Comparison of ENCODE assay signal across 20 mouse cellular contexts in genomic region chr5:147888313-147889297, GRCm38 (mm10). TPM values are rescaled to one million over a fixed set of nuclear protein-coding genes. Genes with fewer than 3 reads are reported as not detected.
DNase-seq lines count a peak whose midpoint lies in the region; ATAC-seq and TF ChIP-seq lines count a peak whose summit lies in the region.
"Had no signal": no experiment of that assay in that cellular context is flagged by ENCODE, and none has a peak within 500 bp of the region (broad histone marks: within the 10 kb centered on the region; RNA-seq: fewer than 3 reads in every experiment).

No protein-coding gene starts in this region.

- peaks cover 9% of the 10 kb centered on the region for H3K9me3 ChIP-seq in G1E (replicated peaks)
- H3K9me3 ChIP-seq in liver, embryonic 15.5 days (replicated peaks): no peaks in the 10 kb centered on the region
- no peaks in the 10 kb centered on the region for H3K9me3 ChIP-seq in hindbrain, embryonic 11.5 days (ENCODE audit: control insufficient read depth, low read length)
- H3K9me3 ChIP-seq in kidney, embryonic 16.5 days (ENCODE audit: low read length): no peaks in the 10 kb centered on the region
- H3K9me3 ChIP-seq: embryonic facial prominence, embryonic 10.5 days; forebrain, embryonic 15.5 days; heart, embryonic 13.5 days; midbrain, embryonic 12.5 days; neural tube, embryonic 15.5 days had no signal

- peak overlapping the region; percentile 77 for H3K27ac ChIP-seq in liver, embryonic 15.5 days (replicated peaks)
- no peak overlapping the region for H3K27ac ChIP-seq in hindbrain, embryonic 11.5 days (ENCODE audit: low read depth, low read length)
- no peak overlapping the region for H3K27ac ChIP-seq in kidney, embryonic 16.5 days (ENCODE audit: low read length)
- H3K27ac ChIP-seq: embryonic facial prominence, embryonic 10.5 days; forebrain, embryonic 15.5 days; heart, embryonic 13.5 days; midbrain, embryonic 12.5 days; neural tube, embryonic 15.5 days had no signal

- no peak overlapping the region for H3K9ac ChIP-seq in liver, embryonic 15.5 days
- no peak overlapping the region for H3K9ac ChIP-seq in hindbrain, embryonic 11.5 days (ENCODE audit: low read depth, low read length)
- H3K9ac ChIP-seq in kidney, embryonic 16.5 days (replicated peaks; ENCODE audit: low read length): no peak overlapping the region
- H3K9ac ChIP-seq: forebrain, embryonic 15.5 days; heart, embryonic 13.5 days; midbrain, embryonic 12.5 days; neural tube, embryonic 15.5 days had no signal

- TF ChIP-seq CTCF in G1E (IDR thresholded peaks at IDR 0.05; ENCODE audit: low read depth, low read length): no peak

- H3K36me3 ChIP-seq in G1E (replicated peaks): peaks cover 63% of the 10 kb centered on the region
- H3K36me3 ChIP-seq in liver, embryonic 15.5 days (replicated peaks): peaks cover 34% of the 10 kb centered on the region
- no peaks in the 10 kb centered on the region for H3K36me3 ChIP-seq in hindbrain, embryonic 11.5 days (ENCODE audit: control insufficient read depth, insufficient read depth, low read length)
- no peaks in the 10 kb centered on the region for H3K36me3 ChIP-seq in kidney, embryonic 16.5 days (ENCODE audit: insufficient read depth, low read length)
- H3K36me3 ChIP-seq: forebrain, embryonic 15.5 days had no signal

- DNase-seq in 416B (ENCODE audit: low read depth): peak; percentile 83
- DNase-seq in G1E (ENCODE audit: low spot score): peak; percentile 64
- no peak for DNase-seq in hindbrain, embryonic 11.5 days (ENCODE audit: low spot score)
- DNase-seq in cerebellum, postnatal 36 days: no peak
- DNase-seq: cerebellum, postnatal 14 days; gastrocnemius, postnatal 36 days; heart, postnatal 4 days; lung, postnatal 36 days; thymus, postnatal 14 days had no signal

- H3K4me1 ChIP-seq in G1E (ENCODE audit: insufficient read depth, low read depth, low read length): peaks cover 71% of the 10 kb centered on the region
- H3K4me1 ChIP-seq in liver, embryonic 15.5 days (replicated peaks): peaks cover 50% of the 10 kb centered on the region
- H3K4me1 ChIP-seq in hindbrain, embryonic 11.5 days (replicated peaks; ENCODE audit: control insufficient read depth, insufficient read depth, low read length): no peaks in the 10 kb centered on the region
- H3K4me1 ChIP-seq in kidney, embryonic 16.5 days (ENCODE audit: insufficient read depth, low read length): no peaks in the 10 kb centered on the region

- peak overlapping the region; percentile 41 for H3K4me2 ChIP-seq in liver, embryonic 15.5 days
- no peak overlapping the region for H3K4me2 ChIP-seq in hindbrain, embryonic 11.5 days (replicated peaks; ENCODE audit: low read depth, low read length)
- H3K4me2 ChIP-seq in kidney, embryonic 16.5 days (replicated peaks; ENCODE audit: low read depth, low read length): no peak overlapping the region
- H3K4me2 ChIP-seq: forebrain, embryonic 15.5 days; heart, embryonic 13.5 days; midbrain, embryonic 12.5 days; neural tube, embryonic 15.5 days had no signal

- no peak overlapping the region for H3K4me3 ChIP-seq in G1E (ENCODE audit: low read depth, low read length)
- H3K4me3 ChIP-seq in liver, embryonic 15.5 days (replicated peaks): no peak overlapping the region
- H3K4me3 ChIP-seq in hindbrain, embryonic 11.5 days (ENCODE audit: low read depth, low read length): no peak overlapping the region
- no peak overlapping the region for H3K4me3 ChIP-seq in kidney, embryonic 16.5 days (ENCODE audit: low read length)
- H3K4me3 ChIP-seq: embryonic facial prominence, embryonic 10.5 days; erythroblast, embryonic 14.5 days; forebrain, embryonic 15.5 days; heart, embryonic 13.5 days; midbrain, embryonic 12.5 days; myocyte; neural tube, embryonic 15.5 days had no signal

- no peaks in the 10 kb centered on the region for H3K27me3 ChIP-seq in G1E (ENCODE audit: insufficient read depth, low read length)
- H3K27me3 ChIP-seq in liver, embryonic 15.5 days: no peaks in the 10 kb centered on the region
- no peaks in the 10 kb centered on the region for H3K27me3 ChIP-seq in hindbrain, embryonic 11.5 days (ENCODE audit: control insufficient read depth, insufficient read depth, low read length)
- no peaks in the 10 kb centered on the region for H3K27me3 ChIP-seq in kidney, embryonic 16.5 days (ENCODE audit: insufficient read depth, low read length)
- H3K27me3 ChIP-seq: heart, embryonic 13.5 days had no signal

- 28% methylated on average over 10 of the region's 12 CpGs for WGBS in liver, embryonic 15.5 days (ENCODE audit: insufficient replicate concordance)
- 87% methylated on average over 10 of the region's 12 CpGs for WGBS in hindbrain, embryonic 11.5 days
- WGBS in kidney, embryonic 16.5 days: 76% methylated on average over 9 of the region's 12 CpGs

- peak; percentile 86 for ATAC-seq in G1E (ENCODE audit: extremely low read depth, insufficient number of reproducible peaks, low FRiP score, poor library complexity, severe bottlenecking)
- peak; percentile 88 for ATAC-seq in erythroblast, adult 5-6 weeks (replicated peaks; ENCODE audit: low FRiP score, poor library complexity, severe bottlenecking)
- peak; percentile 92 for ATAC-seq in liver, embryonic 15.5 days (ENCODE audit: insufficient read depth)
- ATAC-seq in hindbrain, embryonic 11.5 days (ENCODE audit: low FRiP score): no peak
- no peak for ATAC-seq in kidney, embryonic 16.5 days (ENCODE audit: low FRiP score, low TSS enrichment)
- ATAC-seq: forebrain, embryonic 15.5 days; inflammation-experienced regulatory T-cells, adult 6 months had no signal

RNA-seq across cellular contexts. Expression of gene Slc46a3, which starts 6.0 kb away (rescaled TPM):
- total RNA-seq in G1E (2014; fragmentation: Nextera tagmentation) (39.3 and 55.3 TPM in 2 replicates), G1E (2017) (18.1 and 28.3 TPM in 2 replicates)
- polyA plus RNA-seq in G1E (2012): 7.7 and 8.0 TPM in 2 replicates
- 15.0 and 19.6 TPM in 2 replicates for total RNA-seq in erythroblast, adult 5-6 weeks (2015; ENCODE audit: low replicate concordance)
- total RNA-seq in erythroblast, adult 5-6 weeks (2017; ENCODE audit: low replicate concordance): 8.2 and 16.5 TPM in 2 replicates
- polyA plus RNA-seq in liver, embryonic 15.5 days (2015; fragmentation: Nextera tagmentation; extraction: Ambion mirVana): 15.2 and 17.0 TPM in 2 replicates
- polyA plus RNA-seq in hindbrain, embryonic 11.5 days (2014; fragmentation: Nextera tagmentation; extraction: Ambion mirVana): 3.9 and 4.1 TPM in 2 replicates
- polyA plus RNA-seq in kidney, embryonic 16.5 days (2015; fragmentation: Nextera tagmentation; extraction: Ambion mirVana): 2.5 and 2.7 TPM in 2 replicates

RNA-seq across cellular contexts. Expression of gene Pomp, which starts 28.3 kb away (rescaled TPM):
- 117 and 134 TPM in 2 replicates for total RNA-seq in G1E (2014; fragmentation: Nextera tagmentation)
- total RNA-seq in G1E (2017): 224 and 245 TPM in 2 replicates
- polyA plus RNA-seq in G1E (2012): 11.0 and 18.1 TPM in 2 replicates
- total RNA-seq in erythroblast, adult 5-6 weeks (2015; ENCODE audit: low replicate concordance): 37.1 and 41.0 TPM in 2 replicates
- 23.3 and 23.4 TPM in 2 replicates for total RNA-seq in erythroblast, adult 5-6 weeks (2017; ENCODE audit: low replicate concordance)
- polyA plus RNA-seq in liver, embryonic 15.5 days (2015; fragmentation: Nextera tagmentation; extraction: Ambion mirVana): 175 and 209 TPM in 2 replicates
- polyA plus RNA-seq in hindbrain, embryonic 11.5 days (2014; fragmentation: Nextera tagmentation; extraction: Ambion mirVana): 542 and 546 TPM in 2 replicates
- polyA plus RNA-seq in kidney, embryonic 16.5 days (2015; fragmentation: Nextera tagmentation; extraction: Ambion mirVana): 407 and 409 TPM in 2 replicates

Comparison
In these comparisons a context has a peak if more than half of its experiments do, and no peak if none do; other contexts are left out.
1. DNase-seq: peak in 416B (single experiment) and G1E (single experiment); none in hindbrain, embryonic 11.5 days (single experiment) and cerebellum, postnatal 36 days (0 of 2).
2. ATAC-seq: peak in G1E (single experiment), erythroblast, adult 5-6 weeks (single experiment) and liver, embryonic 15.5 days (single experiment); none in hindbrain, embryonic 11.5 days (single experiment) and kidney, embryonic 16.5 days (single experiment).